Mouse (Mus musculus) telencephalon, adult 2 months (tissue): ENCODE results near the gene Cnga4.
"Not testable (repeated sequence)": the region's sequence is repeated elsewhere in the genome, so short reads cannot be mapped to it uniquely, and the experiment has no call there.

Experiments used
- DNase-seq: peaks from one replicate; pipeline ENCODE4 v3.0.0-alpha.2; 2011; ENCODE audit warnings: low read depth, low spot score

Cnga4 gene

GRCm38 (mm10) chr7:105404268-105404667 lies at the start of gene Cnga4:
TSS of gene Cnga4 (plus strand) at chr7:105404568.
- DNase-seq, result no peak

- DNase-seq, result not testable (repeated sequence)
These were observed 48.3 kb upstream of the Cnga4 start for GRCm38 (mm10) chr7:105356064-105356463.

GRCm38 (mm10) chr7:105356487-105356886 lies 47.9 kb upstream of the Cnga4 start:
- DNase-seq, result not testable (repeated sequence)

- DNase-seq, result no peak
These were observed 42.7 kb upstream of the Cnga4 start for GRCm38 (mm10) chr7:105361713-105362112.

- no peak for DNase-seq
These were observed 37.1 kb upstream of the Cnga4 start for GRCm38 (mm10) chr7:105367268-105367667.

- DNase-seq, result no peak
These were observed 36.4 kb upstream of the Cnga4 start, which contains the start of gene Olfr692 for GRCm38 (mm10) chr7:105367930-105368329. TSS of gene Olfr692 (plus strand) at chr7:105368230.

GRCm38 (mm10) chr7:105368521-105368920 lies 35.8 kb upstream of the Cnga4 start:
- DNase-seq, result no peak

GRCm38 (mm10) chr7:105372912-105373311 lies 31.5 kb upstream of the Cnga4 start:
- DNase-seq, result no peak

GRCm38 (mm10) chr7:105373509-105373908 lies 30.9 kb upstream of the Cnga4 start:
- no peak for DNase-seq

GRCm38 (mm10) chr7:105373976-105374375 lies 30.4 kb upstream of the Cnga4 start:
- peak; percentile 32 for DNase-seq

GRCm38 (mm10) chr7:105374866-105375265 lies 29.5 kb upstream of the Cnga4 start, which contains the start of gene Gm5901:
TSS of gene Gm5901 (plus strand) at chr7:105375038.
- DNase-seq, result no peak

- no peak for DNase-seq
These were observed 24.0 kb upstream of the Cnga4 start for GRCm38 (mm10) chr7:105380329-105380728.

GRCm38 (mm10) chr7:105387696-105388095 lies 16.7 kb upstream of the Cnga4 start:
- DNase-seq, result no peak

- no peak for DNase-seq
These were observed 14.1 kb upstream of the Cnga4 start for GRCm38 (mm10) chr7:105390236-105390635.

- DNase-seq, result no peak
These were observed 9.8 kb upstream of the Cnga4 start for GRCm38 (mm10) chr7:105394606-105395005.

GRCm38 (mm10) chr7:105395131-105395820 lies 9.1 kb upstream of the Cnga4 start:
- no peak for DNase-seq

- no peak for DNase-seq
These were observed 8.2 kb upstream of the Cnga4 start for GRCm38 (mm10) chr7:105396126-105396525.

- no peak for DNase-seq
These were observed 5.1 kb upstream of the Cnga4 start for GRCm38 (mm10) chr7:105399058-105399934.

GRCm38 (mm10) chr7:105399935-105400624 lies 4.3 kb upstream of the Cnga4 start, which contains the start of gene Fam160a2:
TSS of gene Fam160a2 (minus strand) at chr7:105400054.
- DNase-seq, result peak; percentile 99

- no peak for DNase-seq
These were observed 2.0 kb downstream of the Cnga4 start for GRCm38 (mm10) chr7:105406322-105406721.

- not testable (repeated sequence) for DNase-seq
These were observed 7.7 kb downstream of the Cnga4 start for GRCm38 (mm10) chr7:105411874-105412632.
